Mouse (Mus musculus) left cerebral cortex, postnatal 4 days (tissue): Measurements from ENCODE around the gene Krt6b. TPM values are rescaled to one million over a fixed set of nuclear protein-coding genes. Genes with fewer than 3 reads are reported as not detected.

ENCODE experiments used
- microRNA-seq: library from miRNA; unstranded; fragments of <30 nt; microRNA quantifications from one replicate; pipeline ENCODE4 v1.2.0, GENCODE M21; 2022
- total RNA-seq, 2 experiments: library from RNA; stranded (reverse); gene quantifications; 2 replicates each; pipeline ENCODE4 v1.2.3; 2021

Gene Krt6b
- total RNA-seq, 2 experiments from 2014 or later = not detected

Small RNA genes within 50 kb of the gene (microRNA-seq; reads per million reads assigned to microRNA genes)
- gene Gm44323 (not detected), gene Gm44342 (not detected), gene Gm44383 (not detected), gene Gm44479 (not detected)

Other genes with a start within 250 kb of the Krt6b start
- gene Krt87, start 241.5 kb downstream of the Krt6b start, total RNA-seq = under 1 TPM; 0.24 to 0.38 TPM
- not detected for gene Krt88, start 232.5 kb downstream of the Krt6b start, total RNA-seq
- not detected for gene Krt81, start 216.5 kb downstream of the Krt6b start, total RNA-seq
- gene Krt86, start 206.8 kb downstream of the Krt6b start, total RNA-seq = not detected
- gene Krt83, start 188.8 kb downstream of the Krt6b start, total RNA-seq = not detected
- gene Gm49425, start 163.0 kb downstream of the Krt6b start, total RNA-seq = not detected
- gene Krt84, start 147.5 kb downstream of the Krt6b start, total RNA-seq = not detected
- not detected for gene Krt82, start 129.6 kb downstream of the Krt6b start, total RNA-seq
- gene Krt90, start 117.3 kb downstream of the Krt6b start, total RNA-seq = not detected
- not detected for gene Krt75, start 106.4 kb downstream of the Krt6b start, total RNA-seq
- gene Gm5414, start 52.1 kb downstream of the Krt6b start, total RNA-seq = not detected
- gene Gm5478, start 32.9 kb downstream of the Krt6b start, total RNA-seq = not detected
- not detected for gene Krt6a, start 14.0 kb upstream of the Krt6b start, total RNA-seq
- not detected for gene Krt5, start 32.6 kb upstream of the Krt6b start, total RNA-seq
- gene Krt71, start 62.8 kb upstream of the Krt6b start, total RNA-seq = not detected
- gene Krt72, start 106.2 kb upstream of the Krt6b start, total RNA-seq = not detected
- gene Krt73, start 122.1 kb upstream of the Krt6b start, total RNA-seq = under 1 TPM; 0.42 to 0.46 TPM
- not detected for gene Krt2, start 137.9 kb upstream of the Krt6b start, total RNA-seq
- 1 to 10 TPM; 5.9 to 6.1 TPM for gene Krt1, start 170.5 kb upstream of the Krt6b start, total RNA-seq
- 1 to 10 TPM; 6.7 to 7.8 TPM for gene Krt77, start 189.4 kb upstream of the Krt6b start, total RNA-seq
- not detected for gene Krt76, start 212.6 kb upstream of the Krt6b start, total RNA-seq
- under 1 TPM in 1 of 2 experiments, not detected in 1; 0.24 TPM for gene Krt4, start 244.4 kb upstream of the Krt6b start, total RNA-seq